Mouse (Mus musculus): ENCODE data around the gene Donson. TPM values are rescaled to one million over a fixed set of nuclear protein-coding genes. Genes with fewer than 3 reads are reported as not detected.

The Donson gene
- total and polyA plus RNA-seq, 3 experiments, result 25.4 to 33.9 TPM; not detected in 1

DNA sequence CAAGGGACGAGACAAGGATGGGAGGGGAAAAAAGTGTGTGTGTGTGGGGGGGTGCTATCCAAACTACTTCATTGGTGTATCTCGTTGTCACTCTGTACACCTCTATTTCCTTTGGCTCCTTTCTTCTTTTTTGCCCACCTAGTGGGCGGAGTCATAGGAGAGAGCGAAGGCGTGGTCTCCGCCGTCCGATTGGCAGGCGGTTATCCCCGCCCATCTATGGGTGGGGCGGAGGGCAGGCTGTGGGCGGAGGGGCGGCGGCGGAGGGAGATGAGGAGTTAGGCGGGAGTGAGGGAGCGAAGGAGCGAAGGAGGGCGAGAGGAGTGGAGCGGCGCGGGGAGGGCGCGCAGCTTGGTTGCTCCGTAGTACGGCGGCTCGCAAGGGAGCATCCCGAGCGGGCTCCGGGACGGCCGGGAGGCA, 40.5 kb upstream of the Donson start, which contains the start of gene Itsn1:
Itsn1 (plus strand) TSS at position 216 of the 417 bp plus-strand sequence.
- DNase-seq (ENCODE audit: low read depth, low spot score), result peak; percentile 98
- peak within 1 kb of the TSS; percentile 90 for H3K27ac ChIP-seq (ENCODE audit: control insufficient read depth, low read depth, low read length)
- peaks cover 0 to 14% of the 10 kb centered on the region in 2 experiments; a peak in 2 of 4 replicates for H3K36me3 ChIP-seq (ENCODE audit: control insufficient read depth in 1 of 2, insufficient read depth in 2 of 2, low read length in 2 of 2)
- peaks cover 0 to 14% of the 10 kb centered on the region in 2 experiments; a peak in 3 of 4 replicates for H3K4me1 ChIP-seq (ENCODE audit: control insufficient read depth in 1 of 2, insufficient read depth in 2 of 2, low read length in 2 of 2)
- peak within 1 kb of the TSS; percentile 91 to 93 for H3K4me3 ChIP-seq (ENCODE audit: control insufficient read depth in 1 of 2, insufficient read depth in 1 of 2, low read depth in 2 of 2, low read length in 2 of 2)
- peaks cover 24% of the 10 kb centered on the region for H3K79me2 ChIP-seq (ENCODE audit: control insufficient read depth, insufficient read depth, low read length, poor library complexity)
- H3K9me3 ChIP-seq (replicated peaks; ENCODE audit: insufficient read depth, low read length), result no peaks in the 10 kb centered on the region
- TF ChIP-seq USF2 (IDR thresholded peaks at IDR 0.05; ENCODE audit: borderline replicate concordance in 1 of 2, insufficient read depth in 1 of 2, low read depth in 1 of 2, low read length in 2 of 2) (no peak), RCOR1 (IDR thresholded peaks at IDR 0.05; ENCODE audit: low read depth, low read length) (0 out of 2 replicates have a peak, but pooled peaks have one; percentile 23), ZNF384 (IDR thresholded peaks at IDR 0.05; ENCODE audit: low read depth, low read length) (peak; percentile 71), TCF12 (IDR thresholded peaks at IDR 0.05; ENCODE audit: low read depth, low read length) (0 out of 2 replicates have a peak, but pooled peaks have one; percentile 30), NRF1 (IDR thresholded peaks at IDR 0.05; ENCODE audit: insufficient read depth, low read depth, low read length, poor library complexity, severe bottlenecking) (peak; percentile 19; the same call in 1 of the 2 replicates), ZKSCAN1 (IDR thresholded peaks at IDR 0.05; ENCODE audit: low read depth, low read length) (no peak), MYC (IDR thresholded peaks at IDR 0.05; ENCODE audit: low read depth, low read length) (no peak), MXI1 (IDR thresholded peaks at IDR 0.05; ENCODE audit: low read depth, low read length) (peak; percentile 19; the same call in 1 of the 2 replicates), MAZ (IDR thresholded peaks at IDR 0.05; ENCODE audit: low read depth, low read length) (peak; percentile 91), KAT2A (conservative IDR thresholded peaks at IDR 0.05; ENCODE audit: low read depth, low read length) (no peak), MAX (IDR thresholded peaks at IDR 0.05; ENCODE audit: low read length) (no peak; the same call in 1 of the 2 replicates), ZMIZ1 (IDR thresholded peaks at IDR 0.05; ENCODE audit: low read depth, low read length) (no peak), HCFC1 (IDR thresholded peaks at IDR 0.05; ENCODE audit: low read depth, low read length) (peak; percentile 66), RAD21 (IDR thresholded peaks at IDR 0.05; ENCODE audit: low read depth, low read length) (no peak), CHD1 (IDR thresholded peaks at IDR 0.05; ENCODE audit: low read depth, low read length) (no peak), SIN3A (IDR thresholded peaks at IDR 0.05; ENCODE audit: low read length) (no peak), CHD2 (IDR thresholded peaks at IDR 0.05; ENCODE audit: low read length) (peak; percentile 71), BHLHE40 (IDR thresholded peaks at IDR 0.05; ENCODE audit: borderline replicate concordance, low read depth, low read length) (no peak), POLR2AphosphoS5 (IDR thresholded peaks at IDR 0.05; ENCODE audit: borderline replicate concordance, low read depth, low read length) (no peak)
- peak within 1 kb of the TSS; percentile 79 for H3K9ac ChIP-seq (ENCODE audit: control insufficient read depth, low read depth, low read length, poor library complexity, severe bottlenecking)
- H3K27me3 ChIP-seq (ENCODE audit: control insufficient read depth in 1 of 2, insufficient read depth in 2 of 2, low read length in 2 of 2), result peaks cover 7 to 9% of the 10 kb centered on the region in 2 experiments
